Mouse (Mus musculus) lung, postnatal 25 days (tissue): Measurements from ENCODE around the gene Flot1.

Source experiments
- DNase-seq: peaks from one replicate; pipeline ENCODE4 v3.0.0; 2022; ENCODE audit warnings: low spot score

The Flot1 gene

GRCm38 (mm10) chr17:35810900-35811648 lies 12.0 kb upstream of the Flot1 start:
- DNase-seq, result no peak

- no peak for DNase-seq
These were observed 10.7 kb upstream of the Flot1 start for GRCm38 (mm10) chr17:35812307-35812706.

GRCm38 (mm10) chr17:35812736-35813135 lies 10.3 kb upstream of the Flot1 start:
- no peak for DNase-seq

GRCm38 (mm10) chr17:35813245-35813647 lies 9.8 kb upstream of the Flot1 start:
- DNase-seq, result peak; percentile 98

- DNase-seq, result no peak
These were observed 9.4 kb upstream of the Flot1 start for GRCm38 (mm10) chr17:35813653-35814052.

- DNase-seq, result no peak
These were observed 8.4 kb upstream of the Flot1 start for GRCm38 (mm10) chr17:35814678-35815077.

GRCm38 (mm10) chr17:35815836-35816235 lies 7.2 kb upstream of the Flot1 start:
- DNase-seq, result no peak

- DNase-seq, result no peak
These were observed 6.3 kb upstream of the Flot1 start for GRCm38 (mm10) chr17:35816686-35817085.

- no peak for DNase-seq
These were observed 5.8 kb upstream of the Flot1 start for GRCm38 (mm10) chr17:35817226-35817625.

GRCm38 (mm10) chr17:35820111-35820510 lies 2.9 kb upstream of the Flot1 start:
- DNase-seq, result no peak

GRCm38 (mm10) chr17:35821439-35822430 lies 1.3 kb upstream of the Flot1 start, which contains the start of gene Ier3:
Ier3 (plus strand) TSS chr17:35821684.
- DNase-seq, result peak; percentile 96

GRCm38 (mm10) chr17:35822564-35822963 lies 466 bp upstream of the Flot1 start:
- no peak for DNase-seq

GRCm38 (mm10) chr17:35824402-35824801 lies 1.4 kb downstream of the Flot1 start:
- DNase-seq, result no peak

- no peak for DNase-seq
These were observed 2.2 kb downstream of the Flot1 start for GRCm38 (mm10) chr17:35825109-35825850.

- peak; percentile 87 for DNase-seq
These were observed 6.7 kb downstream of the Flot1 start for GRCm38 (mm10) chr17:35829737-35830136.

GRCm38 (mm10) chr17:35832400-35833238 lies 9.6 kb downstream of the Flot1 start:
- DNase-seq, result no peak

- DNase-seq, result no peak
These were observed 10.3 kb downstream of the Flot1 start for GRCm38 (mm10) chr17:35833239-35833751.

- DNase-seq, result no peak
These were observed 10.9 kb downstream of the Flot1 start for GRCm38 (mm10) chr17:35833894-35834293.

GRCm38 (mm10) chr17:35834696-35835422 lies 11.8 kb downstream of the Flot1 start:
- no peak for DNase-seq

GRCm38 (mm10) chr17:35835424-35836140 lies 12.6 kb downstream of the Flot1 start:
- no peak for DNase-seq
